Mouse (Mus musculus) lung, embryonic 16.5 days (tissue): ENCODE measurements around the gene Dcun1d4. TPM values are rescaled to one million over a fixed set of nuclear protein-coding genes. Genes with fewer than 3 reads are reported as not detected.
A peak's percentile ranks its signal among the peaks of the same experiment; 100 is the strongest.
"Not testable (repeated sequence)": the region's sequence is repeated elsewhere in the genome, so short reads cannot be mapped to it uniquely, and the experiment has no call there.

Source experiments
- ATAC-seq: fragments of 200-750 bp; cut with Nextera tagmentation; 2 replicates; pipeline ENCODE4 v1.8.0; 2017; ENCODE audit warnings: low read depth, mild to moderate bottlenecking, moderate library complexity
- H3K27ac ChIP-seq: fragments of 300-500 bp; sonication (generic); 2 replicates; pipeline ENCODE4 v1.5.1; 2014; ENCODE audit warnings: mild to moderate bottlenecking, control low read depth, low read length
- H3K27me3 ChIP-seq: fragments of 300-500 bp; sonication (generic); 2 replicates; pipeline ENCODE4 v1.6.1; 2014; ENCODE audit warnings: low read depth, low read length, mixed read lengths; ENCODE audit not compliant: control insufficient read depth, insufficient read depth
- H3K36me3 ChIP-seq: fragments of 300-500 bp; sonication (generic); 2 replicates; pipeline ENCODE4 v1.6.1; 2014; ENCODE audit warnings: low read length; ENCODE audit not compliant: control insufficient read depth, insufficient read depth
- H3K4me1 ChIP-seq: fragments of 300-500 bp; sonication (generic); replicated peaks from 2 replicates; pipeline ENCODE4 v1.6.1; 2014; ENCODE audit warnings: low read length, mixed read lengths; ENCODE audit not compliant: control insufficient read depth, insufficient read depth
- H3K4me2 ChIP-seq: fragments of 300-500 bp; sonication (generic); 2 replicates; pipeline ENCODE4 v1.6.1; 2014; ENCODE audit warnings: low read depth, low read length, control low read depth
- H3K4me3 ChIP-seq: fragments of 300-500 bp; sonication (generic); 2 replicates; pipeline ENCODE4 v1.5.1; 2014; ENCODE audit warnings: mild to moderate bottlenecking, low read length, control low read depth
- H3K9ac ChIP-seq: fragments of 300-500 bp; sonication (generic); 2 replicates; pipeline ENCODE4 v1.6.1; 2014; ENCODE audit warnings: low read length, control low read depth
- H3K9me3 ChIP-seq: fragments of 300-500 bp; sonication (generic); 2 replicates; pipeline ENCODE4 v1.6.1; 2016; ENCODE audit warnings: low read length; ENCODE audit not compliant: control insufficient read depth
- WGBS: fragments of 180-500 bp; shearing (Covaris S2); extraction: QIAGEN DNeasy Blood & Tissue Kit; methylation state at CpG from one replicate; pipeline ENCODE4 v1.1.7; 2014; 5-methylcytosine and 5-hydroxymethylcytosine counted together
- polyA plus RNA-seq: library from polyadenylated mRNA; unstranded; fragments of >200 nt; fragmentation: Nextera tagmentation; extraction: Ambion mirVana; gene quantifications from 2 replicates; pipeline ENCODE4 v1.2.1, GENCODE M21; 2015

The Dcun1d4 gene
- polyA plus RNA-seq, 1 experiment from 2014 or later = 22.7 TPM

DNA sequence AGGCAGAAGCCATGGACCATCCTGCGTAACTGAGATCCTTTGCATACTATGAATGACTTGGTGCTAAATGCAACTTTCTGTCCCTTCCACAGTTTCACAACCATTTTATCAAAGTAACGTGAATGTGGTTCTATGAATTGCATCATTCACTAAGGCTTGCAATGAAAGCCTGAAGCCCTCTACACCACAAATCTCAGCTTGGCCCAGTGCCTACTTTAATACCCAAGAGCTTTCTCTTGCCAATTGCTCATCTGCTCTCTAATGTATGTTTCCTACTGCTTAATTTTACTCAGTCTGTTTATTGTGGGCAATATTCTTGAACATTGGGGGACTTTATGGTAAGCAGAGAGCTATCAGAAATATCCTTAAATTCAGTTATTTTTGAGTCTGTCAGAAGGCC is 92.0 kb downstream of the Dcun1d4 start:
- Histone ChIP-seq H3K27ac (no peak overlapping the region), H3K4me2 (no peak overlapping the region), H3K36me3 (no peaks in the 10 kb centered on the region), H3K9me3 (no peaks in the 10 kb centered on the region), H3K4me1 (no peaks in the 10 kb centered on the region), H3K9ac (no peak overlapping the region), H3K4me3 (no peak overlapping the region), H3K27me3 (no peaks in the 10 kb centered on the region)
- 67% methylated on average over 2 of the region's 2 CpGs for WGBS
- no peak for ATAC-seq

- Histone ChIP-seq H3K4me2 (no peak overlapping the region), H3K9me3 (no peaks in the 10 kb centered on the region), H3K4me1 (no peaks in the 10 kb centered on the region), H3K27ac (no peak overlapping the region), H3K4me3 (no peak overlapping the region), H3K9ac (no peak overlapping the region), H3K36me3 (no peaks in the 10 kb centered on the region), H3K27me3 (no peaks in the 10 kb centered on the region)
- WGBS = 59% methylated on average over 7 of the region's 7 CpGs
- ATAC-seq = peak; percentile 31; the same call in 1 of the 2 replicates
Observed at GRCm38 (mm10) chr5:73573789-73574188, 93.0 kb downstream of the Dcun1d4 start.

GRCm38 (mm10) chr5:73574616-73575015 is 93.8 kb downstream of the Dcun1d4 start:
- ATAC-seq = no peak
- no peak overlapping the region for H3K27ac ChIP-seq
- no peaks in the 10 kb centered on the region for H3K4me1 ChIP-seq
- no peaks in the 10 kb centered on the region for H3K9me3 ChIP-seq
- H3K4me2 ChIP-seq = no peak overlapping the region
- 88% methylated on average over 4 of the region's 4 CpGs for WGBS
- H3K4me3 ChIP-seq = no peak overlapping the region
- H3K27me3 ChIP-seq = no peaks in the 10 kb centered on the region
- no peaks in the 10 kb centered on the region for H3K36me3 ChIP-seq
- H3K9ac ChIP-seq = no peak overlapping the region

DNA sequence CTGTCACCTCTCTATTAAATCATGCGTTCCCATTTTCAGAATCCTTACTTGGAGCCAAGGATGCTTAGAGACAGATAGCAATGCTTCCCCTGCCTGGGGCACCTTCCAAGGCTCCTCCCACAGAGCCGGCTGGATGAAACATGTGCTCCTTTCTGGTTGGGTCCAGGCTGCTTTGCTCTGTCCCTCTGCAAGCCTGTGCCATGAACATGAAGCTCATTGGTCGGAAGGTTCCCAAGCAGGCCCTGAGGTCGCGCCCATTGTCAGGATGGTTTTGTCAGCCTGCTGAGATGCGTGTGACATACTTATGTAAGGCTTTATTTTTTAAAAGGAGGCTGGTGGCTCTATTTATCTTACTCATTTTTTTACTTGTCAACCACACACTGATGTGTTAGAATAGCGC is 95.9 kb downstream of the Dcun1d4 start:
- ATAC-seq = no peak
- Histone ChIP-seq H3K27ac (no peak overlapping the region), H3K9me3 (no peaks in the 10 kb centered on the region), H3K9ac (no peak overlapping the region), H3K4me3 (no peak overlapping the region), H3K4me1 (no peaks in the 10 kb centered on the region), H3K36me3 (no peaks in the 10 kb centered on the region), H3K27me3 (no peaks in the 10 kb centered on the region), H3K4me2 (no peak overlapping the region)
- WGBS = 57% methylated on average over 7 of the region's 7 CpGs

DNA sequence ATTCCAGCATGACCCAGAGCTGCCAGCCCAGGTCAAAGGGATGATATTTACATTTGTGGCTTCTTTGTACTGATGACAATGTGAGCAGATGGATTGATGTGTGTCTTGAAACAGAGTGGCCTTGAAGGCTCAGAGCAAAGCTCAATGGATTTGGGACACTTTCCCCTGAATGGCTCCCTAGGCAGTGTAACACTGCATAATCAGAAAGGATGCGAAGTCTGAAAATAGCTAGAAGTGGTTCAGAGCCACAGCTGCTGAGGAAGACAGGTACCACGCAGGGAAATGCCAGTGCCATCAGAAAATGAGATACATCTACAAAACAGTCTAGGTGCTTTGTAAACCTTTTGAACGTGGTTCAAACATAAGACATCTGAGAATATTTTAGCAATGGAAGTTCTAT is 97.3 kb downstream of the Dcun1d4 start:
- no peaks in the 10 kb centered on the region for H3K4me1 ChIP-seq
- H3K27me3 ChIP-seq = no peaks in the 10 kb centered on the region
- no peak overlapping the region for H3K9ac ChIP-seq
- H3K36me3 ChIP-seq = no peaks in the 10 kb centered on the region
- no peak for ATAC-seq
- H3K27ac ChIP-seq = no peak overlapping the region
- no peak overlapping the region for H3K4me3 ChIP-seq
- 81% methylated on average over 3 of the region's 3 CpGs for WGBS
- H3K4me2 ChIP-seq = no peak overlapping the region
- no peaks in the 10 kb centered on the region for H3K9me3 ChIP-seq

DNA sequence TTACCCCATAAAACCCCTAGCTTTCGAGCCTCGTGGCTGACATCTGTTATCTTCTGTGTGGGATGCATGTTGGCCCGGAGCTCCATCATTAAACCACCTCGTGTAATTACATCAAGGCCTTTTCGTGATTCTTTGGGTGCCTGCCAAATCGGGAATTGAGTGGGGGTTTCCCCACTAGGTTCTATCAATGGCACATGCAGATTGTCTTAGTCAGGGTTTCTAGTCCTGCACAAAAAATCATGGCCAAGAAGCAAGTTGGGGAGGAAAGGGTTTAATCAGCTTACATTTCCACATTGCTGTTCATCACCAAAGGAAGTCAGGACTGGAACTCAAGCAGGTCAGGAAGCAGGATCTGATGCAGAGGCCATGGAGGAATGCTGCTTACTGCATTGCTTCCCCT is 103.2 kb downstream of the Dcun1d4 start:
- H3K4me3 ChIP-seq, H3K9me3 ChIP-seq, H3K4me1 ChIP-seq, ATAC-seq, H3K27ac ChIP-seq, H3K27me3 ChIP-seq, H3K4me2 ChIP-seq, H3K36me3 ChIP-seq, H3K9ac ChIP-seq: not testable (repeated sequence)
- WGBS = 59% methylated on average over 6 of the region's 6 CpGs

DNA sequence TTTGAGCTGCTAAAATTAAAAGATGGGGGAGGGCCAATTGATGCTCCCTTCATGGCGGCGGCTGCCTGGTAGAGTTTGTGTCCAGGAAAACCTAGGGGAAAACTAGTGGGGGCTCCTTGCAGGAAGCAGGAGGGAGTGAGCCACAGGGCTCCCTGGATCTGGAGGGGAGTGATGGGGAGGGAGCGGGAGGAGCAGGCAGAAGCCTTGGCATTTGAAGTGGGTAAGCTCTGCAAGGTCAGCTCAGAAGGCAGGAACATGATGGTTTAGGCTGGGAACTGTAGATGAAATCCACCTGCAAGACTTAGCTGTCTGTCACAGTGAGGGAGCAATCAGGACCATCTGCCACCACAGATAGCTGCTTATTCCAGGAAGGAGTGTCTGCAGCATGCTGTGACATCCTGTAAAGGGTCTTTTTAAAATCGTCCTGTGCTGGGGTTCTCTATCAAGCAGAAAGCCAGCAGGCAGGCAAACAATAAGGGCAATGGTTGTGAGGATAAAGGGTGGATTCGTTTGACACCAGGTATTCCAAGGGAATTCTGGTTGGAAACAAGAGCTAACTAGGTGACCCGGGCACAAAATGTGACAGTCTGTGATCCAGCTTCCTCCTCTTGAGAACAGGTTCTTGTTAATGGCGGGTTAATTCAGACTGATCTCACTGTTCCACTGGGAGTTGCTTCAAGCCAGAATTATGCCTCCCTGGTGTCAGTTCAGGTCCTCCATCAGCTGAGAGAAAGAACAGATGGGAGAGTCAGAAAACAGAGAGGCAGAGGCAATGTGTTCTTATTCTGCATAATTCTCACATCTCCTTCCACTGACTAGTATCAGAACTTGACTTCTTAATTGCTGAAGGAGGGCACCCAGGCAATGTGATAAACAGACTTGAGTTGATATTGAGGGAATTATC is 104.7 kb downstream of the Dcun1d4 start:
- no peaks in the 10 kb centered on the region for H3K4me1 ChIP-seq
- WGBS = 32% methylated on average over 7 of the region's 7 CpGs
- H3K4me2 ChIP-seq = no peak overlapping the region
- H3K9me3 ChIP-seq = no peaks in the 10 kb centered on the region
- H3K27me3 ChIP-seq = no peaks in the 10 kb centered on the region
- H3K4me3 ChIP-seq = no peak overlapping the region
- H3K36me3 ChIP-seq = no peaks in the 10 kb centered on the region
- no peak for ATAC-seq
- no peak overlapping the region for H3K27ac ChIP-seq
- no peak overlapping the region for H3K9ac ChIP-seq

DNA sequence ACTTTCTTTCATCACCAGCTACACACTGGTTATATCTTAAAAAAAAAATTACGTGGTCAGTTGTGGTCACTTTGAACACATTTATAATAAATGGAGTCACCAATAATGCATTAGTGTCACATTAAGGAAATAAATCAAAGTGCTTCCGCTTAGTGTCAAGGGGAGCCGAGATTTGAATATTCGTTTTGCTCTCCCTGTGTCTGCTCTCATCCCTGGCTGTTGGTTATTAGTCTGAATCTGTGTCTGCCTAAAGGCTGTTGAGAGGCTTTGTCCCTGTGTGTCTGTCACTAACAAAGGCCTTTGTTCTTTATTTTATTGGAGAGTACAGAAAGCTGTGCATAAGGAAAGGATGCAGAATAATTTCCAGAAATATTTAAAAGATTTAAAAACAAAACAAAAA is 105.8 kb downstream of the Dcun1d4 start:
- ATAC-seq = no peak
- no peak overlapping the region for H3K27ac ChIP-seq
- WGBS = 64% methylated on average over 4 of the region's 4 CpGs
- no peak overlapping the region for H3K4me3 ChIP-seq
- no peaks in the 10 kb centered on the region for H3K27me3 ChIP-seq
- no peaks in the 10 kb centered on the region for H3K36me3 ChIP-seq
- no peaks in the 10 kb centered on the region for H3K9me3 ChIP-seq
- no peak overlapping the region for H3K9ac ChIP-seq
- no peak overlapping the region for H3K4me2 ChIP-seq
- no peaks in the 10 kb centered on the region for H3K4me1 ChIP-seq

- Histone ChIP-seq H3K27me3 (no peaks in the 10 kb centered on the region), H3K9ac (no peak overlapping the region), H3K4me3 (no peak overlapping the region), H3K36me3 (no peaks in the 10 kb centered on the region), H3K9me3 (no peaks in the 10 kb centered on the region), H3K4me2 (no peak overlapping the region), H3K27ac (no peak overlapping the region), H3K4me1 (no peaks in the 10 kb centered on the region)
- WGBS = 50% methylated on average over 3 of the region's 3 CpGs
- no peak for ATAC-seq
Observed at GRCm38 (mm10) chr5:73587119-73587518, 106.3 kb downstream of the Dcun1d4 start.
